Mouse (Mus musculus) frontal cortex, adult 2 months (tissue): ENCODE measurements at regions not wholly inside any gene's neighbourhood (a gene's known extent, or its start where the extent isn't known, plus 50 kb on each side); places are given as distances from the start of the nearest gene placed in this dataset.

Experiments
- DNase-seq, 2 experiments: peaks; one replicate each; pipeline ENCODE4 v3.0.0; 2022; ENCODE audit warnings: low spot score in 1 of 2; ENCODE audit errors: extremely low spot score in 1 of 2

DNA sequence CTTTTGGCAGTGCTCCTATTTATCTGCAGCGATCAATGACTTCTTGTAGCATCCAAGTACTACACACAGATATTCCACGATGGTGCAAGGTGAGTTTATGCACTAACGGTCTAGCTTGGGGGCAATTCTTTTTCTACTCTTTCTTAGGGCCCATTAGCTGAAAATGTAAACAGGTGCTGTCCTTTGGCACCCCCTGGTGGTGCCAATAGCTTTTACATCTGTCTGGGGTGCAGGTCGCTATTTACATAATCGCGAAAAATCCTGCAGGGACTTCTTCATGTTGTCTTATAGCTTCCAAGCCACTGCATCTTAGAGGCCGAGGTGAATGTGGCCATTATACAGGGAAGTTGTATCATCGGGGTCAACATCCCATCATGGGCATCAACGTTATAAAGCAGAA, 175.9 kb downstream of the Rps12 start:
- DNase-seq = peak in 1 of 2 experiments; percentile 81

DNA sequence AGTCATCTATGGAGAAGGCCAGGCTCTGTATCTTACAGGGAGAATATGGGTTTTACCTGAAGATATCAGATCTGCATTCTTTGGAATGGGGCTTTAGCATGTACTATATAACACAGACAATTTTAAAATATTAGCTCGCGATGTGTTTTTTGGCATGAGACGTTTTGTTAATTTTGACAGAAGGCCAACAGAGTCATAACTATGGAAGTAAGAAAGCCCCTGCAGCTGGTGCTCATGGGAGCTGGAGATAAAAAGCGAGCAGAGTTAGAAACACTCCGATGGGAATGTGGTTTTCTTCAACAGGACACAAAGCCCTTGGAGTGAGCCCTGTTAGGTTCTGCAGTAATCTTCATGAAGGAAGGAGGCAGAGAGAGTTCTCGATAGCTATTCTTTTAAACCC, 176.6 kb downstream of the Rps12 start:
- DNase-seq = no peak

DNA sequence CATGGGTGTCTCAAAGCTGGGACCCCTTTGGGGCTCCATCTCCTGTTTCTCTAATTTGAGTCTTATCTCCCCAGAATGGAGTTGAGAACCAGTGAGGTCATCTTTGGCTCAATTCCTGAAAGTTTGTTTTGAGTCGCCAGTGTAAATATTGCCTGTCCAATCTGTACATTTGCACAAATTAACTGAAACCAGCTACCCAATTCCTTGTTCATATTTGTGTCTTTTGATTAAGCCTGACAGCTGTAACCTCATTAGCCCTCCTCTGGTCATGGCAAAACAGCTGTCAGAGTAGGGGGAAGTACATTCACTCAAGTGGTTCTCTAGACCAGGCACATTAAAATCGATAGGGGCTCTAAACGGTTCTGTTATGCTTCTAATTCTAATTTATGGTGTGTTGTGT, 177.0 kb downstream of the Rps12 start:
- DNase-seq = no peak

DNA sequence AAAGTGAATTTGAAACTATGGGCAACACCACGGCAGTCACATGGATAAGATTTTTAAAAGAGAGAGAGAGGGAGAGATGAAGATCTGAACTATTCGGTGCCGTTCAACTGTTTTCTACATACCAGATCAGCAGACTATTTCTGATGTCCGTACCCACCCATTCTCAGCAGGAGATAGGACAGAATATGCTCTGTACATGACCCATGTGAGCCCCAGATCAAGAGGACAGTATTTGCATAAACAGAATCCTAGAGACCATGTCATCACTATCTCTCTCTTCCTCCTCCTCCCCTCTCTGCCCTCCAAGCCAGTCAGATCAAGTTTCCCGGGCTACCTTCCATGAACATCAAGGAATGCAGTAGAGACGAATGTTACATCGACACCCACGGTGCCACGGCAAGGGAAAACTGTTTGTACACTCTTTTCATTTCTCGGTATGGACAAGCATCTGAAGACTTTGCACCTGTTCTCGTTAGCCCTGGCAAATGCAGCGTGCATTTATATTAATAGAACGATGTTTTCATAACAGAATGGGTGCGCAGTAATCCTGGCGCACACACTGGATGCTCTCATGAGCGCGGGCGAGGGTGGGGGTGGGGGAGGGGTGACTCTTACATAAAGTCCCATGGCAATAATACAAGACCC, 177.7 kb downstream of the Rps12 start:
- peak in 1 of 2 experiments; percentile 19 for DNase-seq

DNA sequence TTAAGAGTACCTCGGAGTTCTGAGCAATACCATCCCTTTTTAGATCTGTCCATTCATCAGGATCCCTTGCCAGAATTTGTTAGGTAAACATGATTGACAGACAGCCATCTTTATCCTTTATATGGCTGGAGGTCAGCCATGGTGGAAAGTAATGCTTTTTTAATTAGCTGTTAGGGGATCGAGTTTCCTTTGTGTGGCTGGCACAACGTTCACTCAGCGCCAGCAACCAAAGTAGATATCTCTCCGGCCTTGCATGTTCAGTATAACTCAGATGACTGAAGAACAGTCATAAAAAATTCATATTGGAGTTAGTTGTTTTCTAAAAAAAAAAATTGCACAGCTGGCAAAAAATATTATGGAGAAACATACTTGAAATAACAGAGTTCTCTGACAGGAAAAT, 186.4 kb downstream of the Rps12 start:
- no peak for DNase-seq

DNA sequence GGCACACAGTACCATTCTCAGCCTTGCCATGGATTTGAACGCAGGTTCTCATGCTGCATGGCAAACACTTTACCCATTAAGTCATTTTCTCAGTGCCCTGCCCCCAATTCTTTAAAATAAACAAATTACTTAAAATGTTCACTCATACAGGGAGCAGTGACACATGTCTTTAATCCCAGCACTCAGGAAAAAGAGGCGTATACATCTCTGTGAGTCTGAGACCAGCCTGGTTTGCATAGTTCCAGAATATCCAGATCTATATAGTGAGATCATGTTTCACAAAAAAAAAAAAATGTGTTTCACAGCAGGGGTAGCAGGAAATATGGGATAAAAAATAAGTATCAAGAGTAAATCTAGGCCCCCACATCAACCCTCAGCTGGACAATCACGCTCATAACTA, 191.5 kb downstream of the Rps12 start:
- no peak for DNase-seq

DNA sequence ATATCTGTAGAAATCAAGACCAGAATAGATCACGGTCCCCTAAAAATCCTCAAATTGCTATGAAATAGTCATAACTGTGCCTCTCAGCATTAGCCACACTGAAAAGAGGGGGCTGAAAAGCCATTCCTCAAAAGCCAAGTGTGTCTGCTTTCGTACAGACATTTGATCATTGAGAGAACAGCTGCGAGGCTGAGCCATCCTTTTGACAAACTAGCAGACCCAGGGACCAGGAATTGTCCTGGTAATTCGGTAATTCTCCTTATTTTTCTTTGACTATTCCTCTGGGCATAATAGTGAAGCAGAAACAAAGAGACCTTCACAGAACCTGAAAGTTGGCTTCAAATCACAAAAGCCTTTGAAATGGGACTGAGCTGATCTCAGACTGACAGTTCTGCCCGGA, 206.8 kb downstream of the Rps12 start:
- DNase-seq = no peak

DNA sequence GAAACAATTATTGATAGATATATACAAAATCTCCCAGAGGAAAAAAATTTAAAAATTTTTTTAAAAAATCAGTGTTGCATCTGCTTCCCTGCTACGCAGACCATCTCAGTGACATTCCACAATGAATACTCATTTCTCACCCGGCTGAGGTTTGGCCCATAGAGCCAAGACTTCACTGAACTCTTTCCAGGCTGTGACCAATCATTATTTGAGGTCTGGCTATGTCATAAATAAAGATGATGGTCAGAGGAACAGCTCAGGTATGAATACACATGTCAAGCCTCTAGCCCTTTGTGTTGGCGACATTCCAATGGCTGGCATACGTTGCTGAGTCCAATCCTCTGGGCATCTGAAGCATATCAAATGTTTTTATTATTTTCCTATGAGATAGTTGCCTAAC, 216.1 kb downstream of the Rps12 start:
- no peak for DNase-seq

DNA sequence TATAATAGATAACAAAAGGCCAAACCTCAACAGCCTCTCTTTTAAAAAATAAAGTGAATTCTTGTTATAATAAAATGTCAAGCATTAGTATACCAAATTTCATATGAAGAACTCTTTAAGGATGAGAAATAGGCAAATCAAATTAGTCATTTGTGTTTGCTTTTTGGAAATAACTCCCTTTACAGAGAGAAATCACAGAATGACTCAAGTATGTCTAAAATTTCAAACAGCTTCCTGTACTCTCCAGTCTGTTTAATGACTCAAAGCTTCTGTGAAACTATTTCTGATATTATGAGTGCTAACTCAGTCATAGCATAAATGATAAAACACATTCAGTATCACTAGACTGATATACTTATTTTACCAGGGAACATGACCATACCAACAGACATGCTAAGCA, 217.7 kb downstream of the Rps12 start:
- DNase-seq = no peak

DNA sequence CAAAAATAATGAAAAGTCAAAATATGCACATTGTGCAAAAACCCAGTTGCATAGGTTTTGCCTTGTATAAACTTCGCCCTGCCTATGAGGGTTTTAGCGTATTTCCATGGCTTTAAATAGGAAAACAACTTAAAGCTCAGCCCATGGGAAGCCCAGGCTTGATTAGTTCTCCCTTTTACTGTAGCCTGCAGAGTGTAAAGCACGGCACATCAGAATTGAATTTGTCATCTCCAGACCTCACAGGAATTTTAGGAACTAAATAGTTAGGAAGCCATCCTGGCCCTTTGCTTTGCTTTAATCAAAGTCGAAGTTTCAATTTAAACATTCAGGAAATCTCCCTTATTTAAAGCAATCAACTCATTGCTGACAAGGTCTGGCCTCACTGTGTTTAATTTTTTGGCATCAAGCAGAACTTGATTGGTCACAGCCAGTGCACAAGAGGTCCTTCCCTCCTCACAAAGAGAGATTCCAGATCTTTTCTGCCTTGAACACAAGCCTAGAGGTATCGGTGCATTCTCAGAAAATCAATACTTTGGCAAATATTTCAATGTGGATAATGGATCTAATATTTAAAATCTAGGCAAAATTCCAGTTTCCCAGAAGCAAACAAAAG, 211.8 kb upstream of the Eya4 start:
- DNase-seq = no peak

DNA sequence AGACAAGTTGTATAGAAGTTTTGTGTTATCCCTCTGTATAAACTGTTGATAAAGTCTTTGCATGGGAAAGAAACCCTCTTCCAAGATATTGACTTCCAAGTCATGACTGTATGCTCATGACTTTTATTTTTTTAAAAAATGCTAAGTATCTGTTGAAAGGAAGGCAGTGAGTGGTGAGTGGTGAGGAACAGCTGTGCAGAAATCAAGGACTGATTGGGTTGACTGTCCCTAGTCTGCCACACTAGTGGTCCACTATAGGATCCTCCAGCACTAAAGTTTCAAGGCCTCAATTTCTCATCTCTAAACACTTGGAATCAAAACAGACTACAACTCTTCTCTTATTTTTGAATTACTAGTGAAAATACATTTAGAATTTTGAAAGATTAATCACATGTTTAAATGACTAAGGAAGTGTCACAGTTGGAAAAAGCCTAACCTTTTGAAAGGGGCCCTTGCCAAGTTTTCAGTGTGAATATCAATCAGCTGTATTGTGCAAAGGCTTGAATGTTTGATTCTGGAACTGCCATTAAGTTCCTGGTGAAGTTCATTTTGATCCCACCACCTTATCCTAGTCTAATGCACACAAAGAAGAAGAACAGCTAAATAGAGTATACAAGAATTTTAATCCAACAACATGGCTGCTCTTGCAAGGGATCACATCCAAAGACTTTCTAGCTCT, 209.5 kb upstream of the Eya4 start:
- no peak for DNase-seq

DNA sequence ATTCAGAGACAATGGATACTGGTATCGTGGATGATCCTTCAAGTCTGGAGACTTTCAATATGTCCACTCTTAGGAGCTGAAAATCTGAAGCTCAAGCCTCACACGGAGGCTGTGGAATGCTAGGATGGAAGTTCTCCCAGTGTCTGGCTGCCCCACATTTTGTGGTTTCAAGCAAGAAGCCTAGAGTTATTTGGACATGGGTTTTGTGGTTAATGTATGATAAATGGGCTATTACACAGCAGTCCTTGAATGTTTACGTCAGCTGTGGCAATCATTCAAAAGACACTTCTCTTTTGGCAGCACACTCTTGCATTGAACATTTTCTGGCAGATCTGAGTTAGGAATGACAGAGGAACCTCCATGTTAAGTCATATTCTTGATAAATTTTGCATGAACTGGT, 207.2 kb upstream of the Eya4 start:
- DNase-seq = no peak

DNA sequence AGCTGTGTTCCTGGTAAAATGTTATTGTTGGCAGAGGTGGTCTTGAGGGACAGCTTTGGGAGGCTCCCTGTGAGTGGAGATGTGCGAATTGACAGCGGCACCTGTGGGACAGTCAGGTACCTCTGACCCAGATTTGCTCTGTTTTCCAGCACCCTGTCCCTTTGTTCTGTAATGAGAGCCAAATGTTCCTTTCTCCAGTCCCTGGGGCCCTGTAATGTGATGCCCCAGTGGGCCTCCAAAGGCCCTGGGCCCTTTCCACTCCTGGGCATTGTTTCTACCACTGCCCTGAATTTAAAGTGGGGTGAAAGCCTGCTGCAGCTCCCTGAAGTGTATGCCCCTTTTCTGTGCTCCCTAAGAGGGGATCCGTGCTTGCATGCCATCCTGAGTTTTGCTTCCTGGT, 198.6 kb upstream of the Eya4 start:
- DNase-seq = no peak

DNA sequence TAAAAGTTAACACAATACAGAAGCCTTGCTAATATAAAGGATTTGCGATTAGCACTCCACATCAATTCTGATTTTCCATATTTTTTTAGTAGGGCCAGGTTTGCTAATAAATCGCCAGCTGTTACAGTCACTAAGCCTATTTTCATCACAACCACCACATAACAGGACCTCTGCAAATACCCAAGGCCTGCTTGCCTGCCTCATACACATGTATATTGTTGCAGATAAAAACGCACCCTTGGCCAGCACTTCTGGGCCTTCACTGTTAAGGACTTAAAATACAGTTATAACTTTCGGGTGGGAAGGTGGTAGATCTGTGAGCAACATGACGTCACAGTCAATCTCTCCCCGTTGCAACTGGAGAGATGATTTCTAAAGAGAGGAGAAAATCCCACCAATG, 197.7 kb upstream of the Eya4 start:
- no peak for DNase-seq

DNA sequence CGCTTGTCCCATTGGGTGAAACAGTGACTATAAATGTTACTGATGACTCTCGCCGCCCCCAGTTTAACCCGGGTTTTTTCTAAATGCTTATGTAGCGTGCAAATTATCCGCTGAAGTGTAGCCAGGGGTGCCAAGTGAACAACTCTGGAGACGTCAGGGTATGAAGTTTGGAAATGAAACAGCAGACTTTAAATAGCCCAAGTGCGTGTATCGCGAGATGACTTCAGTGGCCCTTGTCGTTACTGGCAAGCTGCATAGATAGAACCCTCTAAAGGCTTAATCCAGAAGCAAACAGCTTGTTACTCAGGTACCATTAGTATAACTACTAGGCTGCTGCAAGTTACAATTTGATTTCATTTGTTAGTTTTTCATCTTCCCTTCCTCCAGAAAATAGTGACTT, 192.1 kb upstream of the Eya4 start:
- DNase-seq = no peak

DNA sequence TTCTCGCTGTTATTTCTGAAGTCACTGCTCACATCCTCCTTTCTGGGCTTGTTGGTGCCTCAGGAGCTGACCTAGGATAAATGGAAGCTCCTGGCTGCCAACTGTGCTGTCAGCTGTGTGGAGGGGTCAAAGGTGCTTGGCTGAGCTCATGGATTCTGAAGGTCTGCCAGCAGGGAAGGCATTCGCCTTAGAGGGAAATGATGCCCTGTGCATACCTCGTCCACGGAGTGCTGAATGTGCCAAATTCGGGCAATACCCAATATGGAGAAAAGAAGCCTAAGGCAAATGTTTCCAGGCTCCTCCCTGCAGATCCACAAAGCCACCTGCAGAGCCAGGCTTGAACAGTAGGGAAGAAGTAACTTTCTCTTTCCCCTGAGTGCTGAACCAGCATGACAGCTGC, 191.3 kb upstream of the Eya4 start:
- no peak for DNase-seq

DNA sequence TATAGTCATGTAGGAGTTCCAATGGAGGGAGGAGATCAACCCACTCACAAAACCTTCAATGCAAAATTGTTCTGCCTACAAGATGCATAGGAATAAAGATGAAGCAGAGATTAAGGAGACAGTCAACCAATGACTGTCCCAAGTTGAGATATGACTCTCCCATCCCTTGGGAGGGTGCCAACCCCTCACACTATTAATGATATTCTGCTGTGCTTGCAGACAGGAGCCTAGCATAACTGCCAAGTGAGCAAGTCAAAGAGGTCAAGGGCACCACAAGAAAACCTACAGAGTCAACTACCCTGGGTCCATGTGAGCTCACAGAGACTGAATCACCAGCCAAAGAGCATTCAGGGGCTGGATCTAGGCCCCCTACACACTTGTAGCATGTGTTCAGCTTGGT, 184.1 kb upstream of the Eya4 start:
- DNase-seq = no peak

DNA sequence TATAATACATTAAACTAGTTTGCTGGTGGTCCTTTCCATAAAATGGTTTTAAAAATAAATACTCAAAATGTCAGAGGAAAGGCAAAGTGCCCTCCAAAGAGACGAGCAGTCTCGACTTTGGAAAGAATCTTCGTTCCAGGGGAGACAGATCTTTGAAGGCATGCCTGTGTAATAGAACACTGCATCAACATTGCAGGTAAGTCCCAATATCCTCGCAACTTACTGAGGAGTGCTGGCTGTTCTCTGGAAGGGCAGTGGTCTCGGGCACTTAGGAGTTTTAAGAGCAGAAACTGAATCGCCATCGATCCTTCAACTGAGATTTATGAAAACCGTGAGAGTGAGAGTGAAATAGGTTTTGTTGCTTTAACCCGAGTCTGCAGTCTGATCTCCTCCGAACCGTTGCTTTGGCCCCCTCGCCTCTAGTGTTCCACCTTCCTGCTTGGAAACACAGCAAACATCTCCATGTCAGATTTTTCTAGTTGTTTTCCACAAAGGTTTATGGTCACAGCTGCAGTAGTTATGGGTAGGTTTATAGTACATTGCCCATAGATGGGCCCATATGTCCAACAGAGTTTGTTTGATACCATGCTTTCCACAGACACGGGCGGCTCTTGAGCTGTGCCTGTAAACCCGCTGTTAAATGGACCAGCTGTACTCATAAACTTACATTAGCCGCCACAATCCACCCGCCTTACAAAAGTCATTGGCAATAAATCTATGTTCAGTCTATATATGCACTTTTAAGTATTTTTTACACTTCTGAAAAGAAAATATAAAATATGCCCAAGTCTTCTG, 181.6 kb upstream of the Eya4 start:
- DNase-seq = no peak

DNA sequence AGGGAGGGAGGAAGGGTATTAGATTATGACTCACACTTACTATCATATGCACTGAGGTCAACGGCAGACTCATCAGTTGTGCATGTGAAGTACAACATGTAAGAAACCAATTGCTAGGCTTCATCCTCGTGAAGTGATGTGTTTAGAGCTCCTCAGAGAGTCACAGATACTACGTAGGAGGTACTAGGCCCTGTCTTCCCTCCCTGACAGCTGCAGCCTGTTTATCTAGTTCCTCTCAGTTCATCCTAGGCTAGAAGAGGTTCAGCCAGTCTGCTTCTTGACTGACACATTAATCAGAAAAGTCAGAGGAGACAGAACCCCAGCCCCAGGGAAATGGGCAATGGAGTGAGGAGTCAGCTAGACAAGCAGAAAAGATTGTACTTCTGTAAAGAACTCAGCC, 180.1 kb upstream of the Eya4 start:
- no peak for DNase-seq

DNA sequence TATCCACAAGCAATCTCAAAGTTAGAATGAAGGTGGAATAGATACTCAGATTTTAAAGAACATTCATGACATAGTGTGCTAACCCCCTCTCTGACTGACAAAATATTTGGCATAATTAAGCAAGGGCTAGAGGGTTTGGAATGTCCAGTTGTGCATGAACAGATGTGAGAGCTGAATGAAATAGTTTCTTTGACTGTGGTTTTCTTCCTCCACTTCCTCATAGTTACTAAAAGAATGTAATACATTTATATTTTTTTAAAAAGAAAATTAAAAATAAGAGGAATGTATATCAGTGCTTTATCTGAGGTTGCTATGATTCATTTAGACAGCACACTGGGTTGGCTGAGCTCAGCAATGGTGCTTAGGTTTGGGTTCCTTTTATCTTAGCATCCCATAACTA, 176.2 kb upstream of the Eya4 start:
- DNase-seq = no peak

DNA sequence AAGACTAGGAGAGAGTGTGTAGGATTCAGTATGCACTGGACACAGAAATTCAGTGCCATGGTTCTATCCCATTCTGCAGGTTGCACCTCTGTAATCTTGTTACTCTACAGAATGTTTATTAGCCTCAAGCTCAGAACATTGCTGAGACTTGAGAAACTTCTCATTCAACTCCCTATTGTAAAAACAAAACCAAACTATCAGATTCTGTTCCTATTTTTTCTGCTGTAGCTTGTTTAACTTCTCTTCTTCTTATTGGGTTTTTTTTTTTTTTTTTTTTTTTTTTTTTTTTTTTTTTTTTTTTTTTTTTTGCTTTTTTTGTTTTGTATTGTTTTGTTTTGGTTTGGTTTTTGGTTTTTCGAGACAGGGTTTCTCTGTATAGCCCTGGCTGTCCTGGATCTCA, 172.1 kb upstream of the Eya4 start:
- no peak for DNase-seq

DNA sequence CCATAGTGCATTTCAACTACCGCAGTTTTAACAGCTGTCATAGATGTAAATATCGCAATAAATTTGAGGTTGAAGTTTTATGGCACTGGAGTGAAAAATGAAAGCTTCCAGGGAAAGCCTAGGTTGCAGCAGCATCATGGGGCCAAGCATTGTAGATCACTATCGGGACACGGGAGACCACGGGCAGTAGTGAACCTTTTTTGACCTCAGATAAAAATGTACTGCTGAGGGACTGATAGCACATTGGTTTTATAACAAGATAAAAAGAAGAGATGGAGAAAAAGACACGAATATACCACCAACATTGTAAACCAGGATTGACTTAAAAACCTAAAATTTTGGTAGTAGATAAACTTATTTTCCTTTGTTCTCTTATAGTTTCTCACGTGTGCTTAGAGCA, 143.1 kb upstream of the Eya4 start:
- DNase-seq = no peak
